Mouse (Mus musculus) gastrocnemius, postnatal 25 days (tissue): ENCODE data around the gene Gm6509. TPM values are rescaled to one million over a fixed set of nuclear protein-coding genes. Genes with fewer than 3 reads are reported as not detected.
"Not testable (repeated sequence)": the region's sequence is repeated elsewhere in the genome, so short reads cannot be mapped to it uniquely, and the experiment has no call there.

Source experiments
- DNase-seq: peaks from one replicate; pipeline ENCODE4 v3.0.0; 2022
- long read RNA-seq, 2 experiments: library from polyadenylated mRNA; stranded (forward); transcript quantifications; one replicate each; pipeline ENCODE4 v2.0.0; 2021
- total RNA-seq, 2 experiments: library from RNA; stranded (reverse); gene quantifications; 1 replicate in 1 of 2; 2 replicates in 1 of 2; pipeline ENCODE4 v1.2.3; 2021

Gm6509 gene
- total RNA-seq: not detected
- long read RNA-seq, experiment 1: 0 reads
- long read RNA-seq, experiment 2: 0 reads

DNA sequence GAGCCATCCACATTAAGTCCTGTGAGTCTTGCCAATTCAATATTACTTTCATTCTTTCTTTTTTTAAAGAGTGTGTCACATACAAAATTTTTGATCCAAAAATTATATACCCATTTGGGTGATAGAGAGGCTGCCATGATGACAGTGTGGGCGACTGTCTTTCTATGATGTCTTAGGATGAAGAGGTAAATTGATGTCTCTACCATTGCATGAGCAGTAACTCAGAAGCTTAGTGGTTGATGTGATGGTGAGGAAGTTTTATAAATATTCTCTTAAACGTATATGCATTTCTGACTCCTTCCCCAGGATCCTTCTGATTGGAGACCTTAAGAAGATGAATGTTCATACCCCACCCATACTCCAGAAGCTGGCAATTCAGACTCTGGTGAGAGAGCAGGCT is at the start of gene Gm6509:
Gene Gm6509, plus strand, starts transcription at position 301 of the 400 bp plus-strand sequence.
- not testable (repeated sequence) for DNase-seq

DNA sequence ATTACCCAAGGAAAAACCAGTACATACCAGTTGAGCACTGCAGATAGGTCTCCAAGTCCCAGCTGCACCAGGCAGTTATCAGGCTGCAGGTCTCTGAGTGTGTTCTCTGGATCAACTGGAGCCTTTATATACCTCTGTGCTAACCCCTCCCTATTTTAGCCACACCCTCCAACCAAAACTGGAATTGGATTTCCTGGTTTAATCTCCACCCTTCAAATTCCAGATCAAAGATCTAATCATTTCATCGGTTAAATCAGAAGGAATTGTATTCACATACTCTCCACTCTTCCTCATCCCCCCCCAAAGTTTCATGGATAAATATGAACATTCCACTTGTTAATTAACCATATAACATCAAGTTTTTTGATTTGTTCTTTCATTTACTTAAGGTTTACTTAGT is 7.5 kb upstream of the Gm6509 start, which contains the start of gene Gm3147:
Gene Gm3147, minus strand, starts transcription at position 101 of the 400 bp plus-strand sequence.
- not testable (repeated sequence) for DNase-seq

DNA sequence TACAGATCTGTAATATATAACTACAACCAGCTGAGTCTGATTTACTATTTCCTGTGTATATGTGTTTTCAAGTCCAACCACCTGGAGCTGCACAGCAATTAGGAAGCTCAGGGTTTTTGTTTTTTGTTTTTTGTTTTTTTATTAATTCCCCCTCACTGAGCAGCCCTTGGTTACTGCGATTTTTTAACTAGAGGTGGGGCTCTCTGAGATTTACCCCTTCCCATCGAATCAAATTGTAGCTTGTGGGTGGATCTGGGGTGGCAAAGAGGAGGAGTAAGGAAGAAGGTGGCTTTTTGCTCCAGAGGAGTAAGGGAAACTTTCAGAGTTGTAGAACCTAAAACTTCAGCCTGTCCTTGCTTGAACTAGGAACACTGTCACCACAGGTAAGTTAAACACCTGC is 24.3 kb downstream of the Gm6509 start, which contains the start of gene Gm6205:
Gene Gm6205, plus strand, starts transcription at position 301 of the 400 bp plus-strand sequence.
- DNase-seq: not testable (repeated sequence)

Other genes starting within 250 kb of the Gm6509 start
- not detected for gene Gm7682, start 178.2 kb upstream of the Gm6509 start, total RNA-seq
- gene Gm3139, start 97.7 kb upstream of the Gm6509 start, total RNA-seq: not detected
- not detected for gene Gm3147, start 7.6 kb upstream of the Gm6509 start, total RNA-seq
- not detected for gene Gm6205, start 24.4 kb downstream of the Gm6509 start, total RNA-seq
- not detected for gene Gm3183, start 241.5 kb downstream of the Gm6509 start, total RNA-seq